Mouse (Mus musculus): Measurements from ENCODE around the gene Olfm2. TPM values are rescaled to one million over a fixed set of nuclear protein-coding genes. Genes with fewer than 3 reads are reported as not detected.
A peak's percentile ranks its signal among the peaks of the same experiment; 100 is the strongest.

Olfm2 gene
- total RNA-seq, 2 experiments from 2014 or later, result 0.27 TPM; not detected in 1

- no peak for ATAC-seq (replicated peaks; ENCODE audit: poor library complexity)
Measured at GRCm38 (mm10) chr9:20703832-20704380, 42.2 kb downstream of the Olfm2 start.

GRCm38 (mm10) chr9:20697466-20697865 lies 48.7 kb downstream of the Olfm2 start:
- ATAC-seq (replicated peaks; ENCODE audit: poor library complexity), result no peak

GRCm38 (mm10) chr9:20696107-20696712 lies 49.9 kb downstream of the Olfm2 start:
- ATAC-seq (replicated peaks; ENCODE audit: poor library complexity), result 0 out of 2 replicates have a peak, but pooled peaks have one; percentile 29

- ATAC-seq (replicated peaks; ENCODE audit: poor library complexity), result no peak
Measured at GRCm38 (mm10) chr9:20694721-20695235, 51.4 kb downstream of the Olfm2 start.

- no peak for ATAC-seq (replicated peaks; ENCODE audit: poor library complexity)
Measured at GRCm38 (mm10) chr9:20692863-20693262, 53.3 kb downstream of the Olfm2 start.

GRCm38 (mm10) chr9:20690449-20690848 lies 55.7 kb downstream of the Olfm2 start:
- ATAC-seq (replicated peaks; ENCODE audit: poor library complexity), result peak; percentile 69

- ATAC-seq (replicated peaks; ENCODE audit: poor library complexity), result no peak
Measured at GRCm38 (mm10) chr9:20689913-20690312, 56.2 kb downstream of the Olfm2 start.

- ATAC-seq (replicated peaks; ENCODE audit: poor library complexity), result no peak
Measured at GRCm38 (mm10) chr9:20689403-20689802, 56.7 kb downstream of the Olfm2 start.

- no peak for ATAC-seq (replicated peaks; ENCODE audit: poor library complexity)
Measured at GRCm38 (mm10) chr9:20685081-20685861, 60.9 kb downstream of the Olfm2 start.

GRCm38 (mm10) chr9:20682389-20682722 lies 63.8 kb downstream of the Olfm2 start:
- ATAC-seq (replicated peaks; ENCODE audit: poor library complexity), result no peak

GRCm38 (mm10) chr9:20681546-20682388 lies 64.4 kb downstream of the Olfm2 start:
- no peak for ATAC-seq (replicated peaks; ENCODE audit: poor library complexity)

GRCm38 (mm10) chr9:20680378-20680958 lies 65.7 kb downstream of the Olfm2 start:
- ATAC-seq (replicated peaks; ENCODE audit: poor library complexity), result no peak

GRCm38 (mm10) chr9:20677892-20678291 lies 68.3 kb downstream of the Olfm2 start:
- no peak for ATAC-seq (replicated peaks; ENCODE audit: poor library complexity)

GRCm38 (mm10) chr9:20672047-20672446 lies 74.1 kb downstream of the Olfm2 start:
- peak; percentile 60 for ATAC-seq (replicated peaks; ENCODE audit: poor library complexity)

- ATAC-seq (replicated peaks; ENCODE audit: poor library complexity), result no peak
Measured at GRCm38 (mm10) chr9:20668065-20668464, 78.1 kb downstream of the Olfm2 start.

- peak; percentile 69 for ATAC-seq (replicated peaks; ENCODE audit: poor library complexity)
Measured at GRCm38 (mm10) chr9:20666510-20667034, 79.6 kb downstream of the Olfm2 start.

GRCm38 (mm10) chr9:20665925-20666324 lies 80.2 kb downstream of the Olfm2 start:
- no peak for ATAC-seq (replicated peaks; ENCODE audit: poor library complexity)

- ATAC-seq (replicated peaks; ENCODE audit: poor library complexity), result no peak
Measured at GRCm38 (mm10) chr9:20664982-20665637, 81.0 kb downstream of the Olfm2 start.

- ATAC-seq (replicated peaks; ENCODE audit: poor library complexity), result no peak
Measured at GRCm38 (mm10) chr9:20664366-20664765, 81.8 kb downstream of the Olfm2 start.

GRCm38 (mm10) chr9:20663956-20664355 lies 82.2 kb downstream of the Olfm2 start:
- no peak for ATAC-seq (replicated peaks; ENCODE audit: poor library complexity)

Data from megakaryocyte progenitor cell, adult 5-6 weeks (primary cell).